Mouse (Mus musculus) c-Kit-negative CD71-positive TER-119-positive erythroid progenitor cells, embryonic 14.5 days (primary cell): ENCODE data around the gene Spib.

Experiments
- DNase-seq: peaks from one replicate; pipeline ENCODE4 v3.0.0-alpha.2; 2013; ENCODE audit warnings: low read depth, low spot score

Gene Spib

DNA sequence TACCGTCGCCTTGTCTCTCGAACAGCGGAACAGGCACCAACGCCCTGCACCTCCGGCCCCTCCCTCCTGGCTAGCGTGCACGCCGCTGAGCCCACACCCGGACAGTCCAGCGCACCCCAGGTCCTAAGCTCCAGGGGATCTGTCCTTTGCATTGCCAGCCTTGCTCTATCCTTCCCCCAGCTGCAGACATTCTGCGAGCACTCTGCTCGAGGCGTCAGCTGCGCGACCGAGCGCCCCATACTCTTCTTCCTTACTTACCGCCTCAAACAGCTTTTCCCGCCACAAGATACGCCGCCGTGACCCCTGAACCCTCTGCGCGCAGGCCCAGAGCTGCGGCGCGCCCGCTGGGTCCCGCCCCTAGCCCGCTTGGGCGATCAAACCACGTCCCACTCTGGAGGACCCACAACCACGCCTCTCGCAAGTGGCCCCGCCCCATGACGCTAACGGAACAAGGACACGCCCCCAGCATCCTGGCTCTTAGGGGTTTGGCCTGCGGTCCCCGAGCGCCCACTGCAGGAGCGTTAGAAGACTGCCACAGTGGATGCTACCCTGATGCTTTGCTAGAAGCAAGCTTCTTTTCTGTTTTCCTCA is 16.7 kb upstream of the Spib start, which contains the start of gene Pold1:
Gene Pold1, minus strand, starts transcription at position 353 of the 591 bp plus-strand sequence.
- DNase-seq, result peak; percentile 100

DNA sequence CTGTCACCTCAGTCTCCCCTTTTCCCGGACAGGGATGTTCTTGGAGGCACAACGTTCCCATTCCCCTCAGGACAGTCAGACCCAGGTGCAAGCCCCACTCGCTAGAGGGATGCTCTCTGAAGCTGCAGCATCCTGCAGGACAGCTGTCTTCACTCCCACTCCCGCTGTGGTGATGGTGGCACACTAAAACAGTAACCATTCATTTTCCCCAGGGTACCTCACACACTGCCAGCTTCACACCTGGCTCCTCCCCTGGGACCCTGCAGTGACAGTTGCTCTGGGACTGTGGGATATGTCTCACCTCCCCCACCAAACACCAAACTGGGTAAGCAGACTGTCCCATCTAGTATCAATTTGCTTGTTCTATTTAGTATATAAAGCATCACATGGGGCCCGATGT is 15.9 kb upstream of the Spib start:
- no peak for DNase-seq

DNA sequence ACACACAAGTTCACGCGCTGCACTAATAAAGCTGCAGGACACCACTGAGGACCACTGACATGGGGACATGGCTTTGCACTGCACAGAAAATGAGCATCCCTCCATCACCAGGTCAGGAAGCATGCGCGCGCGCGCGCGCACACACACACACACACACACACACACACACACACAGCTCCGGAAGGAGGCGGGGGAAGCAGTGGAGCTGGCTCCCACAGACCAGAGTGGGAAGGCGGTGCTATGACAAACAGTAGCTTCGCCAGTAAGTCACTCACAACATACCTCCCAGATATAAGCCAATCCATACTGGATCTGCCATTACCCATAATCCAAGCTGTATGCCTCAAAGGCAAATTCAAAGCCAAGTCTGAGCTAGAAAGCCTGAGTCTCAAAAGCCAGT is 15.2 kb upstream of the Spib start:
- no peak for DNase-seq

DNA sequence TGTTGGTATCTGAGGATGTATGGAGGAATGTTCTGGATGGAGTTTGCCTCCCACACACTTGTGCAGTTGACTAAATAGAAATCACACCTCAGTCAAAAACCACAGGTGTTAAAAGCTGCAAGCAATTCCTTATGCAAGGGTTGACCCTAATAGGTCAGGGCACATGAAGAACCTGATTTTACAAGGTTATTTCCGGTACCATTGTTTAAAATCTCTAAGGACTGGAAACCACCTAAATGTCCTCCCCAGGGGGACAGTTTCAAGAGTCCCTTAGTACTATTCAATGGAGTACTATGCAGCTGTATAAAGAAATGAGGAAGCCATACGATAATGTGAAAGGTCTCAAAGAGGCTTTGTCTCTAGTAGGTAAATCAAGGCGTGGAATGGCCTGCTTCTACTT is 14.4 kb upstream of the Spib start:
- DNase-seq, result no peak

DNA sequence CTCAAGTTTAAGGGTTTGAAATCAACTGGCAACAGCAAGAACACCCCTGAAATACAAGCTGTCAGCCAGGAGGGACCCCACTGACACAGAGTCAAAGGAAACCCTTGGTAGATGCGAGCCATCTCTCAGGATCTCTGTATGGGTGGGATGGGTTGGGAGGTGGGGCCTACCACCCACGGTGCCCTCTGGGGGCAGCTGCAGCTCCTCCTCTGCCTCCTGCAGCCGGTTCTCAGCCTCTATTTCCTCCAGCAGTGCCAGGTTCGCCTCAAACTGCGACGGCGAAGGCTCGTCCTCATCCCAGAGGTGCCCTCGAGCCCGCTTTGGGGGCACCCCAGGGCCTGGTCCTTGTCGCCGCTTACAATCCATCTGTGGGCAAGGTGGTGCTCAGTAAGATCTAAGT is 11.2 kb upstream of the Spib start:
- no peak for DNase-seq

DNA sequence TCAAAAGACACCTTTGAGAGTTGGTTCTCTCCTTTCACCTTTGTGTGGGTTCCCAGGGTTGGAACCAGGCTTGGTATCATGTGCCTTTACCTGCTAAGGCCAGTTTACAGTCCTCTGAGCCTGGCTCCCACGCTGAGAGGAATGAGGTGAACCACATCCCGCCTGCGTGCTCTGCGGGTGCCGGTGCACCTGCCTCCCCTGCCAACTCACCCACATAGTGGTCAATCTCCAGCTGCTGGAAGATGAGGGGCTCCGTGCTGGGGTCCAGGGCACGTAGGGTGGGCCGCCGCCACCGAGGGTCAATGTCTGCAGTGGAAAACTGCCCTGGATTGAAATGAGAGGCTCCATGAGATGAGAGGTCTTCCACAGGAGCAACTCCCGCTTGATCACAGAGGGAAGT is 10.7 kb upstream of the Spib start:
- DNase-seq, result no peak

DNA sequence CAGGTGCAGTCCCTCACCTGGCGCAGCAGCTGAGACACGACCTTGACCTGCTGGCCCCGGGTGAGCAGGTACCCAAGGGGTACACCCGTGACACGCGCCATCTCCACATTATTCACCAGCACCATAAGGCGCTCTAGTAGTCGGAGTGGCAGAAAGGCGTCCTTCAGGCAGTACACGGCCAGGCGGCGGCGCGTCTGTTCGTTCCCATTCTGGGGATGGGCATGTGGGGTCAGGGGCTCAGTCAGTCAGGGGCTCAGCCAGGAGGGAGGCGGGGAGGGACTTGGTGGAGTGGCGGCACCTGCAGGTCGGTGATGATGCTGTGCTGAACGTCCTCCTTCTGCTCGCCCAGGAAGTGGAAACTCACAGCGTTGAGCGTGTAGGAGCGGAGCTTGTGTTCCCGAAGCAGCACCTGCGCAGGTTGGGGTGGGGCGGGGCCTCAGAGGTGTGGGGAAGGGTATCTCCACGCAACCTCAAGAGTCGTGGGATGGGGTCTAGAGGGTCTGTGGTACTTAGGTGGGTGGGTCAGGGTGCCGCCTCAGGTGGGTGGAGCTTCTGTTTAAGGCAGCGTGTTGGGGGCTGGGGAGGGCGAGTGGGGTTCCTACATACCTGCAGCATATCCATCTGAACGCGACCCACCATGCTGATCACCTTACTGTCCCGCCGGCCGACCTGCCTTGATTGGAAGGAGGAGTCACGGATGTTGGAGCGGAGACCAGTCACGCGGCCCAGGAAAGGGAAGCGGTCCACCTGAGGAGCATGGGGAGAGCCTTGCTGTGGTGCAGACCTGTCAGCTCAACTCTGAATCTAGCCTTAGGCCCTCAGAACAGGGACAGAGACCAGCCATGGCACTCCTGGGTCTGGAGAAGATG is 7.1 kb upstream of the Spib start:
- DNase-seq, result no peak

DNA sequence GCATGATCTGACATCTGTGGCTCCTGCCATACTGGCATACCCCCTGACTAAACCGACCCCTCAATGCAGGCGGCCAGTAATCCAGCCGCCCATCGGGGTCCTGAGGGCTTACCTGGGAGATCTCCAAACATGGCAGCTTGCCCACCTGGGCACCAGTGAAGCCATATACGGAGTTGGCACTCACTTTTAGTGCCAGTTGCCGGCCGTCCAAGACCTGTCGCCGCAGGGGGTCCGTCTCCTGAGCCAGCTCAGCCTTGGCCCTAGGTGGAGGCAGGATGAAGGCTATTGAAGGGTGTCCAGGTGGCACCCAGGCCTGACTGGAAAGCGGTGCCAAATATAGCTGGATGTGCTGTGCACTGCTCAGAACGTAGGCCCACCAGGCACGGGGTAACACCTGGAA is 5.6 kb upstream of the Spib start:
- DNase-seq, result no peak

DNA sequence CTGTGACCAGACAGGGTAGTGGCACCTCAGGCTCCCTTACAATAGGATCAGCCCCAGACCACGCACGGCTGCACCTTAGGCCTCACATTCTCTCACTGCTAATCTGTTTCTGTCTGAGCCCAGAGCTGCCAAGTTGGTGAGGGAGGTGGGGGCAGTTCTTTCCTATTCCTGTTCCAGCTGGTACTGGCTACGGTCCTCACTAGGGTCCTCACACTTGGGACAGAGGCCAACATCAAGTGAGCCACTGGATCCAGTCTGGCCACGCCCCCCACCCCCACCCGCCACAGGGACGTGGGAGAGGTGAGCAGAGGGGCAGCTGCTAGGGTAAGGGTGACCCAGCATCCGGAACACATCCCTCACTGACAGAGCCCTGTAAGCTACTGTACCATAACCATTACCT is 5.1 kb upstream of the Spib start:
- no peak for DNase-seq

DNA sequence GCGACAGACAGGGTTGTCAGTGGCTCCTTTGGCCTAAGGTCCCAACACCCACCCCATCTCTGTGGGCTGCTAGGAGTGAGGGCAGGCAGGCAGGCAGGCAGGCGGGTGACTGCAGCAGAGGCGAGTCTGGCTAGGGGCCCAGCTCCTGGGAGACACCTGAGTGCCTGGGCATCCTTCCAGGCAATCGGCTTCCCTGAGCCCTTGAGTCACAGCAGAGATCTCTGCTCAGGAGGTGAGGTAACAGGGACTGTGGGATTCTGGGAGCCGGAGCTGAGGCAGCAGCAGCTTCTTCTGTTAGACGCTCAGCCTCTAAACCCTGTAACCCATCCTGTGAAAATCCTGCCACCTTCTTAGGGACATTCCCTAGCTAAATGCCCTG is 4.7 kb upstream of the Spib start:
- DNase-seq, result no peak

DNA sequence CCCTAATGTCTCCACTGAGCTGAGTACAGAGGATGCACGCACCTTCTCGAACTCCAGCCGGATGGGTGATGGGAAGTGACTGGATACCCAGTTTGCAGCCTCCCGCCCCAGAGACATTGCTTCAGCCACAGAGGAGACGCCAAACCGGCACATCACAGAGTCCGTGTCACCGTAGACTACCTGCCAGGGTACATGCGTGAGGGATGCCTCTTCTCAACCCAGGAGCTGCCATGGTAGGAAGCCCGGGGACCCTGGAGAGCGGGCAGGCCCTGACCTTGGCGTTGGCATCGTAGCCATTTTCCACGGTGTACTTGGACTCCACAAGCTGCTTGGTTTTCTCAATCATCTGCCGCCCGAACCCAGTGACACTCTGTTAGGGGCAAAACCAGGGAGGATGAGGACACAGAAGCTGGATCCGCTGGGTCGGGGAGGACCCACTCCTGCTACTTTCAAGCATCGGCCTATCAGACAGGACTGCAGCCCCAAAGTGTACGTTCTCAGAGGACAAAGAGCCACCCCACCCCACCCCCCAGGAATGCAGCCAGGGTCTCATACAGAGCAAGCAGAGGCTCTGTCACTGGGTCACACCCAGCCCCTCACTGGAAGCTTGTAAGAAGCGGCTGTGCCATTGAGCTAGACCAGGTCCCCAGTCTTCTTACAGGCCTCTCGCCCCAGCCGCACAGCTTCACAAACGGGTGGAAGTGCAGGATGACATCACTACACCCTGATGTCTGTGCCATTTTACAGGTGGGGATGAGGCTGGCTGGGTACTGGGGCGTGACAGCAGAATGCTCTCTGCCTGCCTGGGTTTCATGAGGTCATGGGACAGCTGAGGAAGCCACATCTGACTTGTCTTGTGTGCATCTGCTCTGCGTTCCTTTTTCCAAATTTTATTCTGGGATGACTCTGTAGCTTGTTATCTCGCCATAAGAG is 4.1 kb upstream of the Spib start:
- no peak for DNase-seq

DNA sequence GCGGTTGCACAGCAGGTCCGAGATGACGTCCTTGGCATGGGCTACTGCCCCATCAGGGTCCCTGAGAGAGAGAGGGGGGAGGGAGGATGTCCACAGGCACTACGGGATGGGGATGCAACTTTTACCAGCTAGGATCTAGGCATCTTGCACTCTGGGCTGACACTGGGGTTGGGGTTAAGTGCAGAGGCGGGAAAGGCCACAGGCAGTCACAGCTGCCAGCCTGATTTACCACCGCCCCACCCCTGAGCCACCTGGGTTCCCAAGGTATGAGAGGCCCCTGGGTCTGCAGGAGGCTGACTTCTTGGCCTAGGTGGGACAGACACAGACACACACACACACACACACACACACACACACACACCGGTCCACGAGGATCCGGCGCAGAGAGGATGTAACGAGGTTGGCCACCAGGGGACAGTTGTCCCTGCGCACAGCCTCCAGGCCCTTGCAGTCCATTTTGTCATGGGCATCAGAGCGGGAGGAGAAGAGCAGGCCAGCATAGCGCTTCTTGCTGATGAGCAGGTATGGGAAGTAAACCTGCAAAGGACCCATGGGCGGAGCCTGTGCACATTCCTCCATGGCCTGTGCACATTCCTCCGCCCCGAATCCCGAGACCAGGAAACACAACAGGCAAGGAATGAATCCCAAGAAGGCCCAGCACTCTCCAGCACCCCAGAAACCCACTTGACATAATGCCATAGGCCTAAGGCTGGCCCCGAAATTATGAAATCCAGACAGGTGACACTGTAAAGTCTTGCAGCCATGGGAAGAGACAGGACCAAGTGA is 3.0 kb upstream of the Spib start:
- DNase-seq, result no peak

DNA sequence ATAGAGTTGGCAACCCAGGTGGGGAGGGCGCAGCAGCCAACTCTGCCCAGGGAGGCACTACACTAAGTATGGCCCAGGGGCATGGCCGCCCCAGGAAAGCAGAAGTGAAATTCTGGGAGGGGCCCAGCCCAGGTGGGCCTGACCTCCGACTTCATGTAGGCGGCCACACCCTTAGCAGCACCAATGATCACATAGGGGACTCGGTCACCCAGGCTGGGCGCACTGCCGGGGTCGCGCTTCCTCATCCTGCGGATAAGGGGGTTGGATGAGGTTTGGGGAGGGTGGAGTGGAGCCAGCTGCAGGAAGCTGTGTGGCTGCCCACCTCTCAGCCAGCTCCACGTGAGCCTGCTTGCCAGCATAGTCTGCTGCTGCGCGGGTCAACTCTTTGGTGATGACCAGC is 2.4 kb upstream of the Spib start:
- DNase-seq, result no peak

DNA sequence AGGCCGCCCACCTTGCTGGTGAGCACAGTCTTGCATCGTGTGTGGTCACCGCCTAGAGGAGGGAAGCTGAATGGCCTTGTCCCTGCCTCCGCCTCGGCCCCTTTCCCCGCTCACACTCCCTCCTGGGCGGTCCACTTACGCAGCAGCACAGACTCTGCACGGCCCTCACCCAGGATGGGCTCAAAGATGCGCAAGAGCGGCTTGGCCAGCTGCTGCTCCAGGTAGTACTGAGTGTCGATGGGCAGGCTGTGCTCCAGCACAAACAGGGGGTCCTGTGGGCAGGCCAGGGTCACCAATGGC is 1.8 kb upstream of the Spib start:
- DNase-seq, result no peak

DNA sequence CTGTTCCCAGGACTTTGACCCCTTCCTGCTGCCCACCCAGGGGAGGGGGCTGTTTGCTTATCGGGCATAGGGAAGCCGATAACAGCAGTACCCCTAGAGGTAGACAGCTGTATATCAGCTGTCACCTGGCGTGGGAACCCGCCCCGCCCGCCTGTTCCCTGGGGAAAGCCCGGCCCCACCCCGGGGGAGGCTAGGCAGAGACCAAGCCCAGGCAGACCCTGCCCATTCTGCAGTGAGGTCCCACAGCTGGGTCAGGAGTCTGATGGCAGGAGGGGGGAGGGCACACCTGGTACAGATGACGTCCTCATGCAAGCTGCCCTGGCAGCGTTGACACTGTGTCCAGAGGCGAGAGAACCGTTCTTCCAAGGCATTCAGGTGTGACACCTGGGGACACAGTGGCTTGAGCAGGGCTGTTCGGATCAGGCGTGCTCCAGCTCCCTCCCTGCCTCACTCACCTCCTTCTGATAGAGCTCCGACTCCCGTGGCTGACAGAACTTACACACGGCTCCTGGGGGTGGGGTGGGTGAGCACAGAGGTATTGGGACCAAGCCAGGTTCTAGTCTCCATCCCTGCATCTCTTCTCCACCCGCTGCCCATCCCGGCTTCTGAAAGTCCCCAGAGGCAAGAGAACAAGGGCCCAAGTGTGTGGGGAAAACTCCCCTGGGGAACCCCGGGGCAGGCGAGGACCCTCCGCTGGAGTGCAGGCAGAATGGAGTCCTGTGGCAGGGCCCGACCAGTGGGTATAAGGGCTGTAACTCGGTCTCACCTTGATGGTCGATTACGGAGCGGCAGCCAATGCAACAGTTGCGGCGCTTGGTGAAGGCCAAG is 1.3 kb upstream of the Spib start:
- DNase-seq, result no peak

DNA sequence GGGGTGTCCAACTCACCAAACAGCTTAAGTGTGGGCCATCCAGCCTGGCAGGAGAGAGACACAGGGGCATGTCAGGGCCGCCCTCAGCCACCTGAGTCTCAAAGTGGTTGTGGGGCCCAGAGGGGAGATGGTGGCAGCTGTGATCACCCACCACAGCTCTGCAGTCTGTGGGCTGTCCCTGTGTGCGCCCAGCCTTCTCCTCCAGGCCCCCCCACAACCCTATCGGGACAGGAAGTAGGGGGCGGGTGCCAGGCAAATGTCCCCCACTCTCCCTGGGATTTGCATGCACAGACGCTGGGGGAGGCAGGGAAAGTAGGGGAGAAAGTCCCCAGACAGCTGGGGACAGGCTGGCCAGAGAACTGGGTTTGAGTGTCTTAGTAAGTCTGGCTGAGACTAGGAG is 664 bp downstream of the Spib start:
- DNase-seq, result no peak

DNA sequence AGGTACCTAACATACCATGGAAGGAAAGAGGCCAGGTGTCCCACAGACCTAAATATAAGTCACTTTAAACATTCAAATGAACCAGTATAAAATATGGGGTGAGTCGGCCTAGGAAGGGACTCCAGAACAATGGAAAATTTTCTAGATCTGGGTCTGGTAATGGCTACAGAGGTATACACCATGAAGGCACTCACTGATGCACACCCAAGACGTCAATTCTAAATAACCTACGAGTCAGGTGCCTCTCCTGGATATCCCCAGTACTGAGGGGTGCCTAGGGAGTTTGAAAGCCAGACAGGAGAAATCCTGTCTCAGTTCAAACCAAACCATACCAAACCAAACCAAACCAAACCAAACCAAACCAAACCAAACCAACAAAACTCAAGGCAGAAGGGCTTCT is 1.4 kb downstream of the Spib start:
- DNase-seq, result no peak

DNA sequence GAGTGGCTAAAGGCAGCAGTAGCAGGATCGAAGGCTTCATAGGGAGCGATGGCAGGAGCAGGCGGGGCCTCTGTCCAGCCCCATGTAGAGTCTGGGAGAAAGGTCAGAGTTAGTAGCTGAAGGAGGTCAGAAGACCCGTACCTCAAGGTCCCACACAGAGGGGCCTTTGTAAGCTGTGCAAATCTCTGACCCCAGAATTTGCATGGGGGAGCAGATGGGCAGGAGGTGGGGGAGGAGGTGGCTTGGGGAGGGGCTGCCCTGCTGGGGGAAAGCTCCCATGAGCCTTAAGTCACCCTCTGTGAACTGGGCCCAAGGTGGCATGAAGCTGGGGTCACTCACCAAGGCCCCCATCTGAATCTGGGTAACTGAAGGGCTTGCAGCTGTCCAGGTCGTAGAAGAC is 2.4 kb downstream of the Spib start:
- no peak for DNase-seq

DNA sequence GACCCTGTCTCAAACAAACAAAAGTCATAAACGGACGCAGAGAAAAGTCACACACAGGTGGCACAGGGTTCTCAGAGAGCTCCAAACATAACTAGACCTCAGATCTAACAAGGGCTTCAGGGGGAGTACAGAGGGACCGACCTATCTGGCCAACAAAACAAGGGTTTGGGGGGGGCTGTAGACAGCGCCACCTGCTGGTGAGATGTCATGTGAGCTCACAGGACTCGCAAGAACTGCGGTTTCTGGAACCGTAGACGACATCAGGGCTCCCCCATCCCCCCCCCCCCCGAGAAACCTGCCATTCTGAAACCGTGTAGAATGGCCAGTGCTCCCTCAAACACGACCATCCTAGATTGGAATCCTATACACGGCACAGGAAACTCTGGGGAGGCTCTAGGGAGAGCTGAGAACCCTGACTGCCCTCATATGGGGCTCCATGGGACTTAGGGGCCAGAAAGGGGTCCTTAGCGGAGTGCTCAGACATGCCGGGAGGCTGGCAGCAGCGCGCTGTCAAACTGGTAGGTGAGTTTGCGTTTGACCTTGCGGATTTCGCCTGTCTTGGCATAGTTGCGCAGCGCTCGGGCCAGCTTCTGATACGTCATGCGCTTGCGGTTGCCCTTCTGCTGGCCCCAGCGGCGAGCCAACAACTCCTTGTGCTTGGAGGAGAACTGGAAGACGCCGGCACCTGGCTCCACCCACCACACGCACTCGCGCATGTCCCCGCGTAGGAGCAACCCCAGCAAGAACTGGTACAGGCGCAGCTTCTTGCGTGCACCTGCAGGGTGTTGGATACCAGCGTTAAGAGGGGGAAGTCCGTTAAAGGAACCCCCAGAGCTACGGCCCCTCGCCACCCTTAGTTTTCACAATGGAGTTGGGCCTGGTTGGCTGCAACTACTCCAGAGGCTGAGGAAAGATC is 4.1 kb downstream of the Spib start:
- DNase-seq, result peak; percentile 51
